Mouse (Mus musculus): Measurements from ENCODE around the gene Mydgf.

Gene Mydgf

GRCm38 (mm10) chr17:56194357-56194756, 10.6 kb upstream of the Mydgf start:
- WGBS, result 92% methylated on average over 12 of the region's 12 CpGs

- WGBS, result 34% methylated on average over 6 of the region's 6 CpGs
These were observed 7.5 kb upstream of the Mydgf start for GRCm38 (mm10) chr17:56191266-56191665.

- WGBS, result 30% methylated on average over 11 of the region's 11 CpGs
These were observed 1.8 kb upstream of the Mydgf start for GRCm38 (mm10) chr17:56185281-56186141.

- 2% methylated on average over 14 of the region's 14 CpGs for WGBS
These were observed 604 bp downstream of the Mydgf start for GRCm38 (mm10) chr17:56182975-56183657.

GRCm38 (mm10) chr17:56175416-56175815, 8.3 kb downstream of the Mydgf start:
- WGBS, result 100% methylated on average over 3 of the region's 3 CpGs

GRCm38 (mm10) chr17:56173401-56174046, 10.2 kb downstream of the Mydgf start:
- WGBS, result 59% methylated on average over 10 of the region's 10 CpGs

GRCm38 (mm10) chr17:56171881-56172280, 11.8 kb downstream of the Mydgf start:
- 95% methylated on average over 17 of the region's 17 CpGs for WGBS

- 57% methylated on average over 9 of the region's 9 CpGs for WGBS
These were observed 12.3 kb downstream of the Mydgf start for GRCm38 (mm10) chr17:56171456-56171855.

- WGBS, result 48% methylated on average over 10 of the region's 10 CpGs
These were observed 13.1 kb downstream of the Mydgf start for GRCm38 (mm10) chr17:56170636-56171035.

GRCm38 (mm10) chr17:56169830-56170229, 13.9 kb downstream of the Mydgf start:
- WGBS, result 69% methylated on average over 6 of the region's 6 CpGs

- 68% methylated on average over 11 of the region's 11 CpGs for WGBS
These were observed 18.0 kb downstream of the Mydgf start for GRCm38 (mm10) chr17:56165671-56166070.

- whole genome bisulfite sequencing, result 33% methylated on average over 3 of the region's 3 CpGs
These were observed 19.2 kb downstream of the Mydgf start for GRCm38 (mm10) chr17:56164510-56164909.

GRCm38 (mm10) chr17:56163523-56164102, 20.1 kb downstream of the Mydgf start:
- WGBS, result 81% methylated on average over 6 of the region's 6 CpGs

GRCm38 (mm10) chr17:56162231-56162774, 21.4 kb downstream of the Mydgf start, which contains the start of gene Tnfaip8l1:
Gene Tnfaip8l1 (plus strand): TSS chr17:56162477.
- WGBS, result under 1% methylated on average over 30 of the region's 30 CpGs

- 3% methylated on average over 9 of the region's 9 CpGs for WGBS
These were observed 24.0 kb downstream of the Mydgf start for GRCm38 (mm10) chr17:56159729-56160128.

- WGBS, result 55% methylated on average over 9 of the region's 9 CpGs
These were observed 30.1 kb downstream of the Mydgf start for GRCm38 (mm10) chr17:56153643-56154042.

- WGBS, result 79% methylated on average over 2 of the region's 2 CpGs
These were observed 33.8 kb downstream of the Mydgf start for GRCm38 (mm10) chr17:56149897-56150296.

- WGBS, result 5% methylated on average over 30 of the region's 30 CpGs
These were observed 34.7 kb downstream of the Mydgf start for GRCm38 (mm10) chr17:56148790-56149618.

- 32% methylated on average over 9 of the region's 9 CpGs for WGBS
These were observed 35.4 kb downstream of the Mydgf start for GRCm38 (mm10) chr17:56148280-56148679.

- WGBS, result 87% methylated on average over 12 of the region's 12 CpGs
These were observed 36.3 kb downstream of the Mydgf start for GRCm38 (mm10) chr17:56147420-56147819.

- 37% methylated on average over 9 of the region's 9 CpGs for WGBS
These were observed 37.6 kb downstream of the Mydgf start for GRCm38 (mm10) chr17:56146131-56146530.
